Mouse (Mus musculus): ENCODE data around the gene Gpalpp1. TPM values are rescaled to one million over a fixed set of nuclear protein-coding genes. Genes with fewer than 3 reads are reported as not detected.

Gpalpp1 gene
- total and polyA plus RNA-seq, 3 experiments, result 18.3 to 18.9 TPM; not detected in 1

- Histone ChIP-seq H3K79me2 (ENCODE audit: control insufficient read depth, insufficient read depth, low read length, poor library complexity) (no peaks in the 10 kb centered on the region), H3K36me3 (ENCODE audit: control insufficient read depth in 1 of 2, insufficient read depth in 2 of 2, low read length in 2 of 2) (no peaks in the 10 kb centered on the region), H3K27ac (ENCODE audit: control insufficient read depth, low read depth, low read length) (no peak overlapping the region), H3K27me3 (ENCODE audit: control insufficient read depth in 1 of 2, insufficient read depth in 2 of 2, low read length in 2 of 2) (peaks cover 0 to 9% of the 10 kb centered on the region in 2 experiments), H3K9me3 (replicated peaks; ENCODE audit: insufficient read depth, low read length) (no peaks in the 10 kb centered on the region), H3K4me3 (ENCODE audit: control insufficient read depth in 1 of 2, insufficient read depth in 1 of 2, low read depth in 2 of 2, low read length in 2 of 2) (no peak overlapping the region), H3K9ac (ENCODE audit: control insufficient read depth, low read depth, low read length, poor library complexity, severe bottlenecking) (no peak overlapping the region), H3K4me1 (ENCODE audit: control insufficient read depth in 1 of 2, insufficient read depth in 2 of 2, low read length in 2 of 2) (no peaks in the 10 kb centered on the region)
- no peak for DNase-seq (ENCODE audit: low read depth, low spot score)
- TF ChIP-seq BHLHE40 (IDR thresholded peaks at IDR 0.05; ENCODE audit: borderline replicate concordance, low read depth, low read length) (no peak), MXI1 (IDR thresholded peaks at IDR 0.05; ENCODE audit: low read depth, low read length) (no peak), USF1 (IDR thresholded peaks at IDR 0.05; ENCODE audit: low read depth, low read length) (no peak), USF2 (IDR thresholded peaks at IDR 0.05; ENCODE audit: borderline replicate concordance in 1 of 2, insufficient read depth in 1 of 2, low read depth in 1 of 2, low read length in 2 of 2) (no peak), ZC3H11A (IDR thresholded peaks at IDR 0.05; ENCODE audit: low read depth, low read length) (no peak), SMC3 (IDR thresholded peaks at IDR 0.05; ENCODE audit: low read depth, low read length) (no peak), TAL1 (IDR thresholded peaks at IDR 0.05; ENCODE audit: low read length) (no peak), RAD21 (IDR thresholded peaks at IDR 0.05; ENCODE audit: low read depth, low read length) (no peak), MAZ (IDR thresholded peaks at IDR 0.05; ENCODE audit: low read depth, low read length) (no peak)
Measured at GRCm38 (mm10) chr14:76069296-76069695, 41.3 kb downstream of the Gpalpp1 start.

- Histone ChIP-seq H3K4me3 (ENCODE audit: control insufficient read depth in 1 of 2, insufficient read depth in 1 of 2, low read depth in 2 of 2, low read length in 2 of 2) (no peak overlapping the region), H3K27ac (ENCODE audit: control insufficient read depth, low read depth, low read length) (no peak overlapping the region), H3K27me3 (ENCODE audit: control insufficient read depth in 1 of 2, insufficient read depth in 2 of 2, low read length in 2 of 2) (peaks cover 0 to 9% of the 10 kb centered on the region in 2 experiments), H3K4me1 (ENCODE audit: control insufficient read depth in 1 of 2, insufficient read depth in 2 of 2, low read length in 2 of 2) (no peaks in the 10 kb centered on the region), H3K9me3 (replicated peaks; ENCODE audit: insufficient read depth, low read length) (no peaks in the 10 kb centered on the region), H3K36me3 (ENCODE audit: control insufficient read depth in 1 of 2, insufficient read depth in 2 of 2, low read length in 2 of 2) (no peaks in the 10 kb centered on the region), H3K79me2 (ENCODE audit: control insufficient read depth, insufficient read depth, low read length, poor library complexity) (no peaks in the 10 kb centered on the region), H3K9ac (ENCODE audit: control insufficient read depth, low read depth, low read length, poor library complexity, severe bottlenecking) (no peak overlapping the region)
- TF ChIP-seq HCFC1 (IDR thresholded peaks at IDR 0.05; ENCODE audit: low read depth, low read length) (no peak), ELF1 (IDR thresholded peaks at IDR 0.05; ENCODE audit: low read depth, low read length) (no peak), KAT2A (conservative IDR thresholded peaks at IDR 0.05; ENCODE audit: low read depth, low read length) (no peak), MXI1 (IDR thresholded peaks at IDR 0.05; ENCODE audit: low read depth, low read length) (no peak), RCOR1 (IDR thresholded peaks at IDR 0.05; ENCODE audit: low read depth, low read length) (no peak), CHD1 (IDR thresholded peaks at IDR 0.05; ENCODE audit: low read depth, low read length) (no peak), TBP (IDR thresholded peaks at IDR 0.05; ENCODE audit: low read depth, low read length) (no peak), CHD2 (IDR thresholded peaks at IDR 0.05; ENCODE audit: low read length) (no peak), BHLHE40 (IDR thresholded peaks at IDR 0.05; ENCODE audit: borderline replicate concordance, low read depth, low read length) (no peak), E2F4 (IDR thresholded peaks at IDR 0.05; ENCODE audit: borderline replicate concordance, low read depth, low read length) (no peak), ZNF384 (IDR thresholded peaks at IDR 0.05; ENCODE audit: low read depth, low read length) (no peak), MAX (IDR thresholded peaks at IDR 0.05; ENCODE audit: low read length) (no peak), RAD21 (IDR thresholded peaks at IDR 0.05; ENCODE audit: low read depth, low read length) (no peak), JUND (IDR thresholded peaks at IDR 0.05; ENCODE audit: low read depth, low read length) (no peak), MEF2A (IDR thresholded peaks at IDR 0.05; ENCODE audit: extremely low read depth, insufficient replicate concordance, low read depth, low read length, poor library complexity, severe bottlenecking) (no peak), NELFE (IDR thresholded peaks at IDR 0.05; ENCODE audit: low read depth, low read length) (no peak), MAZ (IDR thresholded peaks at IDR 0.05; ENCODE audit: low read depth, low read length) (no peak), TAL1 (IDR thresholded peaks at IDR 0.05; ENCODE audit: low read length) (no peak)
- DNase-seq (ENCODE audit: low read depth, low spot score), result no peak
Measured at GRCm38 (mm10) chr14:76068296-76068695, 42.3 kb downstream of the Gpalpp1 start.
